ENCODE assay signal across 8 mouse cellular contexts in genomic region chr3:135731292-135732047, GRCm38 (mm10). TPM values are rescaled to one million over a fixed set of nuclear protein-coding genes. Genes with fewer than 3 reads are reported as not detected.
DNase-seq lines count a peak whose midpoint lies in the region; ATAC-seq and TF ChIP-seq lines count a peak whose summit lies in the region.

No protein-coding gene starts in this region.

- no peak overlapping the region for H3K4me2 ChIP-seq in forebrain, embryonic 14.5 days (ENCODE audit: low read length)
- no peak overlapping the region for H3K4me2 ChIP-seq in liver, embryonic 15.5 days
- H3K4me2 ChIP-seq in neural tube, embryonic 13.5 days, result no peak overlapping the region

- peak; percentile 87 for ATAC-seq in cerebellum, adult (ENCODE audit: insufficient number of reproducible peaks, low FRiP score, low TSS enrichment)
- ATAC-seq in forebrain, embryonic 14.5 days, result peak; percentile 86
- ATAC-seq in liver, embryonic 15.5 days (ENCODE audit: insufficient read depth), result peak; percentile 64
- ATAC-seq in neural tube, embryonic 13.5 days (ENCODE audit: low read depth), result peak; percentile 84

- 35% methylated on average over 17 of the region's 17 CpGs for WGBS in forebrain, embryonic 14.5 days
- WGBS in liver, embryonic 15.5 days (ENCODE audit: insufficient replicate concordance), result 20% methylated on average over 17 of the region's 17 CpGs
- 42% methylated on average over 17 of the region's 17 CpGs for WGBS in neural tube, embryonic 13.5 days

- DNase-seq in forebrain, embryonic 14.5 days (ENCODE audit: low spot score), result peak; percentile 99
- peak; percentile 95 to 97 for DNase-seq in heart, postnatal 10 days
- DNase-seq in kidney, postnatal 4 days, result peak; percentile 93 to 94
- DNase-seq in testis, postnatal 14 days (ENCODE audit: low spot score), result peak; percentile 83

- H3K4me3 ChIP-seq in ES-Bruce4 (ENCODE audit: low read depth, low read length), result no peak overlapping the region
- H3K4me3 ChIP-seq in forebrain, embryonic 14.5 days (ENCODE audit: low read depth, low read length), result no peak overlapping the region
- no peak overlapping the region for H3K4me3 ChIP-seq in liver, embryonic 15.5 days (replicated peaks)
- no peak overlapping the region for H3K4me3 ChIP-seq in neural tube, embryonic 13.5 days

- intact Hi-C loops in heart, postnatal 10 days (cut with DNase I), result loop anchor here (1.0 to 5.0 kb wide), 4 partner anchors 174 to 451 kb away; partner anchors contain the start of gene Bdh2

- H3K27ac ChIP-seq in ES-Bruce4 (ENCODE audit: insufficient read depth, low read length), result no peak overlapping the region
- H3K27ac ChIP-seq in forebrain, embryonic 14.5 days (ENCODE audit: low read depth, low read length), result no peak overlapping the region
- H3K27ac ChIP-seq in liver, embryonic 15.5 days (replicated peaks), result no peak overlapping the region
- no peak overlapping the region for H3K27ac ChIP-seq in neural tube, embryonic 13.5 days (replicated peaks)

- no peaks in the 10 kb centered on the region for H3K36me3 ChIP-seq in ES-Bruce4 (ENCODE audit: control insufficient read depth, insufficient read depth, low read length, poor library complexity, severe bottlenecking)
- no peaks in the 10 kb centered on the region for H3K36me3 ChIP-seq in forebrain, embryonic 14.5 days (ENCODE audit: control insufficient read depth, insufficient read depth, low read length)
- H3K36me3 ChIP-seq in liver, embryonic 15.5 days (replicated peaks), result no peaks in the 10 kb centered on the region
- H3K36me3 ChIP-seq in neural tube, embryonic 13.5 days, result no peaks in the 10 kb centered on the region

- TF ChIP-seq POLR2A in ES-Bruce4 (IDR thresholded peaks at IDR 0.05; ENCODE audit: insufficient read depth, low read length), result no peak

- peak; percentile 6 for TF ChIP-seq CTCF in ES-Bruce4 (IDR thresholded peaks at IDR 0.05; ENCODE audit: low read depth, low read length)

- H3K4me1 ChIP-seq in ES-Bruce4 (ENCODE audit: control insufficient read depth, insufficient read depth, low read length), result no peaks in the 10 kb centered on the region
- no peaks in the 10 kb centered on the region for H3K4me1 ChIP-seq in forebrain, embryonic 14.5 days (ENCODE audit: control insufficient read depth, insufficient read depth, low read length)
- peaks cover 11% of the 10 kb centered on the region for H3K4me1 ChIP-seq in liver, embryonic 15.5 days (replicated peaks)
- peaks cover 4% of the 10 kb centered on the region; the same call in 1 of the 2 replicates for H3K4me1 ChIP-seq in neural tube, embryonic 13.5 days (replicated peaks)

- no peaks in the 10 kb centered on the region for H3K9me3 ChIP-seq in ES-Bruce4 (replicated peaks; ENCODE audit: control insufficient read depth, insufficient read depth, low read length, poor library complexity, severe bottlenecking)
- H3K9me3 ChIP-seq in forebrain, embryonic 14.5 days (replicated peaks; ENCODE audit: control insufficient read depth, low read length), result no peaks in the 10 kb centered on the region
- H3K9me3 ChIP-seq in liver, embryonic 15.5 days (replicated peaks), result no peaks in the 10 kb centered on the region
- H3K9me3 ChIP-seq in neural tube, embryonic 13.5 days, result no peaks in the 10 kb centered on the region

- H3K27me3 ChIP-seq in ES-Bruce4 (ENCODE audit: control insufficient read depth, insufficient read depth, low read length, poor library complexity, severe bottlenecking), result no peaks in the 10 kb centered on the region
- no peaks in the 10 kb centered on the region for H3K27me3 ChIP-seq in forebrain, embryonic 14.5 days (replicated peaks; ENCODE audit: control insufficient read depth, insufficient read depth, low read length)
- H3K27me3 ChIP-seq in liver, embryonic 15.5 days, result no peaks in the 10 kb centered on the region
- no peaks in the 10 kb centered on the region for H3K27me3 ChIP-seq in neural tube, embryonic 13.5 days

- no peak for TF ChIP-seq EP300 in ES-Bruce4 (IDR thresholded peaks at IDR 0.05; ENCODE audit: insufficient read depth, low read depth, low read length)

- H3K9ac ChIP-seq in ES-Bruce4 (ENCODE audit: low read depth, poor library complexity, severe bottlenecking), result no peak overlapping the region
- no peak overlapping the region for H3K9ac ChIP-seq in forebrain, embryonic 14.5 days (ENCODE audit: low read length)
- H3K9ac ChIP-seq in liver, embryonic 15.5 days, result no peak overlapping the region
- no peak overlapping the region for H3K9ac ChIP-seq in neural tube, embryonic 13.5 days

RNA-seq across cellular contexts. Expression of gene Nfkb1, which starts 40.1 kb away (rescaled TPM):
- 35.3 and 38.3 TPM in 2 replicates for polyA plus RNA-seq in ES-Bruce4 (2011; ENCODE audit: insufficient read depth, insufficient read length, low read depth, missing spikeins)
- 7.2 TPM in 2 replicates for polyA plus RNA-seq in forebrain, embryonic 14.5 days (2014; fragmentation: Nextera tagmentation; extraction: Ambion mirVana)
- 10 to 100 TPM; 49.5 to 52.2 TPM for total RNA-seq in heart, postnatal 10 days (2021)
- 12.0 and 13.2 TPM in 2 replicates for polyA plus RNA-seq in liver, embryonic 15.5 days (2015; fragmentation: Nextera tagmentation; extraction: Ambion mirVana)
- polyA plus RNA-seq in neural tube, embryonic 13.5 days (2015; fragmentation: Nextera tagmentation; extraction: Ambion mirVana), result 7.8 and 8.4 TPM in 2 replicates
